Mouse (Mus musculus): ENCODE measurements around the gene Gsta1. TPM values are rescaled to one million over a fixed set of nuclear protein-coding genes. Genes with fewer than 3 reads are reported as not detected.
"Not testable (repeated sequence)": the region's sequence is repeated elsewhere in the genome, so short reads cannot be mapped to it uniquely, and the experiment has no call there.

Gsta1 gene
- 1,326 and 1,348 TPM in 2 replicates for polyA plus RNA-seq (2015; fragmentation: Nextera tagmentation; extraction: Ambion mirVana)

DNA sequence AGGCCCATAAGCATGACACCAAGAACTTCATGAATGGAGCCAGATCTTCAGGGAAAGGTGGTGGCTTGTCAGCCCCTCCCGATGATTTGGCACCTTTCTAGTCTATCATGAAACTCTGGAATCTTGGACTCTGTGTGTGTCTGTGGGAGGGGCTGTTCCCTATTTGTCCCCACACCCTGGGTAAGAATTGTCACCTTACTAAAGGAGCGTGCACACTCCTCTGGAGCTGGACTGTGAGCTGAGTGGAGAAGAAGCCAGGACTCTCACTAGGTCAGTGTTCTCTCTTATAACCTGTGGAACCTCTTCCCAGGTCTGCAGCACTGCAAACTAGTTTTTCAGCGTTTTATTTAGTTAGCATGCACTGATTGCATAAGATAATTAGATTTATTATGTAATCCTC, at the start of gene Gsta1:
Gene Gsta1 (plus strand): TSS at position 196 of the 400 bp plus-strand sequence.
- not testable (repeated sequence) for H3K9ac ChIP-seq (ENCODE audit: low read length); H3K36me3 ChIP-seq (ENCODE audit: control insufficient read depth, insufficient read depth, low read length); H3K9me3 ChIP-seq (ENCODE audit: control insufficient read depth, low read length); DNase-seq (ENCODE audit: low spot score); H3K4me2 ChIP-seq (replicated peaks; ENCODE audit: low read depth); H3K4me1 ChIP-seq (replicated peaks; ENCODE audit: control insufficient read depth, insufficient read depth); H3K4me3 ChIP-seq (ENCODE audit: low read depth, low read length); H3K27me3 ChIP-seq (ENCODE audit: control insufficient read depth, insufficient read depth, low read length)
- H3K27ac ChIP-seq (replicated peaks), result peak within 1 kb of the TSS; percentile 85; the same call in 1 of the 2 replicates
- 54% methylated on average over 1 of the region's 3 CpGs for WGBS
- peak; percentile 79 for ATAC-seq (ENCODE audit: low FRiP score, low TSS enrichment)

DNA sequence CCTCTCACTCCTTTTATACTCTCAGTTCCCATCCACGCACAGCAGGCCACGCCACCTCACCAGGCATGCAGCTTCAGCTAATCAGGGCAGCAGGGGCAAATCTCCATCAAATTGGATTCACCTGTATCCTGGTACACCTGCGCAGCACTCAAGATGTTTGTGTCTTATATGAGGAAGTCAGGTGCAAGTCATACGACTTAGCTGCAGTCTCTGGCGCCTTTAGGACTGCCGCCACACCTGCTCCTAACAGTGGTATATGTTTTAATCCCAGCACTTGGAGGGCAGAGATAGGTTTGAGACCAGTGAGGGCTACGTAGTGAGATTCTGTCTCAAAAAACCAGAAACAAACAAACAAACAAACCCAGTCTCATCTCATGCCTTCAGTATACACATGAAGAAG, 48.0 kb upstream of the Gsta1 start, which contains the start of gene Gsta4:
Gene Gsta4 (plus strand): TSS at position 301 of the 400 bp plus-strand sequence.
- not testable (repeated sequence) for H3K36me3 ChIP-seq (ENCODE audit: control insufficient read depth, insufficient read depth, low read length); H3K9me3 ChIP-seq (ENCODE audit: control insufficient read depth, low read length); H3K27me3 ChIP-seq (ENCODE audit: control insufficient read depth, insufficient read depth, low read length); H3K4me3 ChIP-seq (ENCODE audit: low read depth, low read length); H3K4me1 ChIP-seq (replicated peaks; ENCODE audit: control insufficient read depth, insufficient read depth); H3K27ac ChIP-seq (replicated peaks); H3K9ac ChIP-seq (ENCODE audit: low read length); H3K4me2 ChIP-seq (replicated peaks; ENCODE audit: low read depth); DNase-seq (ENCODE audit: low spot score); ATAC-seq (ENCODE audit: low FRiP score, low TSS enrichment)
- WGBS, result 92% methylated on average over 4 of the region's 7 CpGs

DNA sequence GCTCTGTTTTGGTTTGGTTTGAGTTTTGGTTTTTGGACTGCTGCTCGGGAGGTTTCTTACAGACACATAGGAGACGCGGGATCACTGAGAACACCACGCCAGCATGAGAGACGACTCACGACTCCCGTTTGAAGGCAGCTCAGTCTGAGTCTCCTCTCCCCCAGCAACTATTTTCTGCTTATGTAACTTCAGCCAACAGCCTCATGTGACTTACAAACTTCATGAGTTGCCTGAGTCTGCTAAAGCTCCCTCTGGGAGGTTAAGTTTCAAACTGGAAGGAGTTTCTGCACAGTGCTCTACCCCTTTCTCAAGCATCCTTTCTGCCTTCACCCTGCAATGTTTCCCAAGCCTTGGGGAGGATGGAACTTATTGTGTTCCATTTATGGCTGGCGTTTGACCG, 44.8 kb upstream of the Gsta1 start:
- no peak for TF ChIP-seq EP300 (optimal IDR thresholded peaks at IDR 0.05)
- no peak for TF ChIP-seq CTCF (IDR thresholded peaks at IDR 0.05; ENCODE audit: low read depth)
- no peak for DNase-seq (ENCODE audit: low spot score)
- Histone ChIP-seq H3K4me1 (replicated peaks; ENCODE audit: control insufficient read depth, insufficient read depth) (0 out of 2 replicates have a peak, but pooled peaks cover 2% of the 10 kb centered on the region), H3K4me2 (replicated peaks; ENCODE audit: low read depth) (no peak overlapping the region), H3K9me3 (ENCODE audit: control insufficient read depth, low read length) (no peaks in the 10 kb centered on the region), H3K36me3 (ENCODE audit: control insufficient read depth, insufficient read depth, low read length) (no peaks in the 10 kb centered on the region), H3K27me3 (ENCODE audit: control insufficient read depth, insufficient read depth, low read length) (no peaks in the 10 kb centered on the region), H3K4me3 (ENCODE audit: low read depth, low read length) (no peak overlapping the region), H3K9ac (ENCODE audit: low read length) (no peak overlapping the region), H3K27ac (replicated peaks) (no peak overlapping the region)
- 71% methylated on average over 9 of the region's 9 CpGs for WGBS
- no peak for ATAC-seq (ENCODE audit: low FRiP score, low TSS enrichment)

DNA sequence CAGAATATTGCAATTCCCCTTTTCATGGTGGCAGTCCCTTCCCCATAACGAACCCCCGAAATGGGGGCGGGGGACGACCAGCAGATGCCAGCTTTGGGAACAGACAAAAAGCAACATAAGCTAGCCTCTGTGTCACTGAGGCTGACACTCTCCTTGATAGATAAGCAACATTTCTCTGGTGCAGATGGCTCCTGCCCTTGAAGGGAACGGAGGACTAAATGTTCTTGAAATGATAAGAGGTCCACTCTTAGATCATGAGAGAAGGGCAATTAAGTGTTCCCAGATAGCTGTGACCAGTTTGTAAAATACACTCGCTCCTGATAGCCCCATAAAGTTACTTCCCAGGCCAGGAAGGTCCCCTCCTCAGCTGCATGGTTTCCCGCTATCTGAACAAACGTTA, 41.5 kb upstream of the Gsta1 start:
- no peaks in the 10 kb centered on the region for H3K27me3 ChIP-seq (ENCODE audit: control insufficient read depth, insufficient read depth, low read length)
- ATAC-seq (ENCODE audit: low FRiP score, low TSS enrichment) (no peak), DNase-seq (ENCODE audit: low spot score) (no peak)
- no peak for TF ChIP-seq CTCF (IDR thresholded peaks at IDR 0.05; ENCODE audit: low read depth)
- no peak for TF ChIP-seq EP300 (optimal IDR thresholded peaks at IDR 0.05)
- no peak overlapping the region for H3K4me2 ChIP-seq (replicated peaks; ENCODE audit: low read depth)
- no peaks in the 10 kb centered on the region for H3K9me3 ChIP-seq (ENCODE audit: control insufficient read depth, low read length)
- no peak overlapping the region for H3K27ac ChIP-seq (replicated peaks)
- WGBS, result 76% methylated on average over 8 of the region's 8 CpGs
- H3K9ac ChIP-seq (ENCODE audit: low read length), result no peak overlapping the region
- 0 out of 2 replicates have a peak, but pooled peaks cover 2% of the 10 kb centered on the region for H3K4me1 ChIP-seq (replicated peaks; ENCODE audit: control insufficient read depth, insufficient read depth)
- no peaks in the 10 kb centered on the region for H3K36me3 ChIP-seq (ENCODE audit: control insufficient read depth, insufficient read depth, low read length)
- H3K4me3 ChIP-seq (ENCODE audit: low read depth, low read length), result no peak overlapping the region

DNA sequence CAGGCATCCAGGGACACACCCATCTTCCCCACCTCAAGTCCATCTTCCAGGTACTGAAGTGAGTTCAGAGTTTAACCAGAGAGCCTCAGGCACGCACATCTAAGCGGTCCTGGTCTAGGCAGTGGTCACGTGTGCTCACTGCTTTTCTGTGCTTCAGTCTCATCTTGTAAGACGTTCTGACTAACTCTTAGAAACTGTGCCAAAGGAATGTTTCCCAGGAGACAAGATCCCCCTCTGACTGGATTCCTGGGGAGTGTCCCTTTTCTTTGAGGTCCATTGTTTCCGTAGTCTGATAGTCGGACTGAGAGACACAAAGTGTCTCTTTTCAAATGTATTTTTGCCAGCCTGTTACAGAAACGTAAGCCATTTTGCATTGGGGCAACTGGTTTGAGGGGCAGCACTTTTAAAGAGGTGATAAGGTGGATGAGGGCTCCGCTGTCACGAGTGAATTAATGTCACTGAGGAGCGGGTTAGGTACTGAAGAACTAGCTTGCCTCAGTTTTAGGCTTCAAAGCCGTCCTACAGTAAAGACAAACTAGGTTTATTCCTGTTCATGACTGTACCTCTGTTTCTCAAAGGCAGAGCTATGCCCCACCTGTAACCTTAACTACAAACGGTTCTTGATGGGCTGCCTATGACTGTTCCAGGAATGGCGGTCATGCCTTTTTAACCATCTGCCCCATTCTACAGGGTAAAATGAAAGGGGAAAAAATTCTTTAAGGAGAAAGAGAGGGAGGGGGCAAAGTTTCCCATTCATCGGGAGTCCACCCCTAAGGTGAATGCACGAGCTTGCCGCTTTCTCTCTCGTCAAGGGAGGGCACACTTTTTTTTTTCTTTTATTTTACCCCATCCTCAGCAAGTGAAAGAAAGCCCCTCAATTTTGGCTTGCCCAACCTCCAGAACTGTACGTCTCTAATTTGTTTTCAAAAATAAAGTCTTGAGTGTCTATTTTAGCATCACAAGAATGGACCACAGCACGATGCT, 39.5 kb upstream of the Gsta1 start:
- WGBS, result 5% methylated on average over 19 of the region's 19 CpGs
- no peak for TF ChIP-seq CTCF (IDR thresholded peaks at IDR 0.05; ENCODE audit: low read depth)
- no peak for DNase-seq (ENCODE audit: low spot score)
- no peaks in the 10 kb centered on the region for H3K27me3 ChIP-seq (ENCODE audit: control insufficient read depth, insufficient read depth, low read length)
- peak overlapping the region; percentile 45 for H3K4me3 ChIP-seq (ENCODE audit: low read depth, low read length)
- H3K4me1 ChIP-seq (replicated peaks; ENCODE audit: control insufficient read depth, insufficient read depth), result 0 out of 2 replicates have a peak, but pooled peaks cover 2% of the 10 kb centered on the region
- H3K4me2 ChIP-seq (replicated peaks; ENCODE audit: low read depth), result peak overlapping the region; percentile 57
- peak overlapping the region; percentile 65 for H3K27ac ChIP-seq (replicated peaks)
- H3K9ac ChIP-seq (ENCODE audit: low read length), result peak overlapping the region; percentile 45
- H3K9me3 ChIP-seq (ENCODE audit: control insufficient read depth, low read length), result no peaks in the 10 kb centered on the region
- no peak for ATAC-seq (ENCODE audit: low FRiP score, low TSS enrichment)
- H3K36me3 ChIP-seq (ENCODE audit: control insufficient read depth, insufficient read depth, low read length), result no peaks in the 10 kb centered on the region; the same call in 1 of the 2 replicates

DNA sequence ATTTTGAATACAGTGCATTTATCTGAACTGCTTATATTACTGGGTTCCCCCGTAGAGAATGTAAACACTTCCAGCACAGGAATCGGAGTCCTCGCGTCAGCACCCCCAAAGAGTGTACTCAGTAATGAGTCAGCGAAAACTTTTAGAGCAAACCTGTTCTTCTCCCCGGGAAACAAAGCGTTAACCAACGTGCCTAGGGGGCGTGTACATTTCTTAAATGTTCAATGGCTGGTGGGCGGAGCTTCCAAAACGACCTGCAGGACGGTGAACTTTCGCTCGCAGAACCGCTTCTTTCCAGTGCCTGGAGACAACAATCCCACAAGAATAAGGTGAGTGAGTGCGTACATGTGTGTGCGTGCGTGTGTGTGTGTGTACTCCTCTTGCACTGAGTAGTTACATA, 38.7 kb upstream of the Gsta1 start:
- DNase-seq (ENCODE audit: low spot score), result peak; percentile 93
- H3K9me3 ChIP-seq (ENCODE audit: control insufficient read depth, low read length), result no peaks in the 10 kb centered on the region
- TF ChIP-seq EP300 (optimal IDR thresholded peaks at IDR 0.05), result no peak
- TF ChIP-seq CTCF (IDR thresholded peaks at IDR 0.05; ENCODE audit: low read depth), result peak; percentile 34; the same call in 1 of the 2 replicates
- H3K9ac ChIP-seq (ENCODE audit: low read length), result peak overlapping the region; percentile 70
- ATAC-seq (ENCODE audit: low FRiP score, low TSS enrichment), result peak; percentile 81
- under 1% methylated on average over 18 of the region's 18 CpGs for WGBS
- no peaks in the 10 kb centered on the region for H3K27me3 ChIP-seq (ENCODE audit: control insufficient read depth, insufficient read depth, low read length)
- peak overlapping the region; percentile 45 for H3K4me3 ChIP-seq (ENCODE audit: low read depth, low read length)
- peak overlapping the region; percentile 57 for H3K4me2 ChIP-seq (replicated peaks; ENCODE audit: low read depth)
- no peaks in the 10 kb centered on the region; the same call in 1 of the 2 replicates for H3K36me3 ChIP-seq (ENCODE audit: control insufficient read depth, insufficient read depth, low read length)
- H3K27ac ChIP-seq (replicated peaks), result peak overlapping the region; percentile 79
- H3K4me1 ChIP-seq (replicated peaks; ENCODE audit: control insufficient read depth, insufficient read depth), result 0 out of 2 replicates have a peak, but pooled peaks cover 2% of the 10 kb centered on the region
